Mouse (Mus musculus): Measurements from ENCODE around the gene 5730596B20Rik.

DNA sequence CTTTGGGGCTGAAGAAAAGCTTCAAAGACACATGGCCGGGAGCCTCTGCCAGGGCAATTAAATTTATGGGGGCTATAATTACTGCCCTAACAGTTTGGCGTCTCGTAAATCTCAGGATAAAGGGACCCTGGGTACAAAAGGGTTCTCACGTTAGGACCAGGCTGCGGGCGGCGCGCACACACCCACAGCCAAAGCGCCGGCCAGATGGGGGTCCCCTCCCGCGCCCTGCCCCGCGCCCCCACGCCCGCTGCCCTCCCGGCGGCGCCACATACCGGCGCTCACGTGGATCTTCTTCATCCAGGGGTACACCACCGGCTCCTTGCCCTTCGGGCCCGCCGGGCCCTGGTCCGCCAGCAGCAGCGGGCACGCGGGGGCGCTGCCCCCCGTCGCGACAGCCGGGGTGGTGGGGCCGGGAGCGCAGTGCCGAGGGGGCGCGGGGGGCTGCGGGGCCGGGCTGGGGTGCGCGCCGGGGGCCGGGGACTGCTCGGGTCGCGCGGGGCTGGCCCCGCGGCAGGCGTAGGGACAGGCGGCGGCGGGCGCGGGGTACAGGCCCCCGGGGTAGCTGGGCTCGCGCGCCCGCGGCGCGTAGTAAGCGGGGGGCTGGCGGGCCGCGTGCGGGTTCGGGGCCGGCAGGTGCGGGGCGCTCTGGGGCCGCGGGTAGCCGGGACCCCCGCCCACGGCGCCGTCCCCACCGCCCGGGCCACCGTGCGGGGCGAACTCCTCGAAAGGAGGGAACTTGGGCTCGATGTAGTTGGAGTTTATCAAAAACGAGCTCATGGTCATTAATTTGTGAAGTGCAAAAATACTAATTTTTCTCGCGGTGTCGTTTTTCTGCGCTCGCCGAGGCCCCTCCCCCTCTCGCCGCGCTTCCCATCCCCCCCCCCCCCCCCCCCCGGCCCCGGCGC is 13.9 kb downstream of the 5730596B20Rik start, which contains the start of gene Hoxa4:
- TF ChIP-seq POLR2A (IDR thresholded peaks at IDR 0.05; ENCODE audit: low read depth, low read length) (no peak), CTCF (IDR thresholded peaks at IDR 0.05; ENCODE audit: borderline replicate concordance, insufficient read depth, low read length) (no peak)
